Mouse (Mus musculus) thymus, adult 2 months (tissue): ENCODE data around the gene Rpain.

Source experiments
- CTCF ChIP-seq: fragments of 200-500 bp; IDR thresholded peaks from 2 replicates; pipeline ENCODE4 v1.5.1; 2012; ENCODE audit warnings: mild to moderate bottlenecking, control low read depth, low read length, moderate library complexity, borderline replicate concordance; ENCODE audit not compliant: control insufficient read depth, poor library complexity, insufficient read depth; ENCODE audit errors: extremely low read depth
- POLR2A ChIP-seq: fragments of 200-500 bp; IDR thresholded peaks from 2 replicates; pipeline ENCODE4 v1.6.1; 2012; ENCODE audit warnings: mild to moderate bottlenecking, low read length, control low read depth, moderate library complexity; ENCODE audit not compliant: control insufficient read depth, poor library complexity, insufficient read depth; ENCODE audit errors: extremely low read depth

DNA sequence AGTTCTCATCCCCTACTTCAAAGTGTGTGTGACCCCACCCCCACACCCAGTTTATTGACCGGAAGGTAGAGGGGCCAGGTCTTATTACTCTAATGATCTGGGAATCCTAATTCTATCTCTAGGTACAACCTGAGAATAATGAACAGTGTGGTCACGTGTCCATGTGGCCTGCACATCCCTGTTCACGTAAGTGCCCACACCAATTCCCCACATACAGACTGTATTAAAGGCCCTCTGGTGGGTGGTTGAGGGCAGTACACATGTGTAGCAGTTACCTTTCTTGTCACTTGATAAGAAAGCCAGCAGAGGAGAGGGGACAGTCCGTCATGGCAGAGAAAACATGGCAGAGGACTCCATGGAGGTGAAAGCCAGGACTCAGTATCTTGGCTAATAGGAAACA is 3.9 kb downstream of the Rpain start:
- no peak for TF ChIP-seq CTCF
- no peak for TF ChIP-seq POLR2A
